Comparison of ENCODE assay signal across 12 mouse cellular contexts in genomic region chr4:137488038-137488437, GRCm38 (mm10). TPM values are rescaled to one million over a fixed set of nuclear protein-coding genes. Genes with fewer than 3 reads are reported as not detected.
DNase-seq lines count a peak whose midpoint lies in the region; ATAC-seq and TF ChIP-seq lines count a peak whose summit lies in the region.
"Had no signal": no experiment of that assay in that cellular context is flagged by ENCODE, and none has a peak within 500 bp of the region (broad histone marks: within the 10 kb centered on the region; RNA-seq: fewer than 3 reads in every experiment).

No protein-coding gene starts in this region.

- peaks cover 63% of the 10 kb centered on the region for H3K4me1 ChIP-seq in liver, embryonic 11.5 days (replicated peaks; ENCODE audit: control insufficient read depth, insufficient read depth, low read length)
- peaks cover 76% of the 10 kb centered on the region for H3K4me1 ChIP-seq in embryonic facial prominence, embryonic 15.5 days
- H3K4me1 ChIP-seq in liver, embryonic 14.5 days (replicated peaks; ENCODE audit: control insufficient read depth in 2 of 2, insufficient read depth in 2 of 2, low read length in 1 of 2): peaks cover 21 to 53% of the 10 kb centered on the region in 2 experiments

- H3K36me3 ChIP-seq in liver, embryonic 11.5 days (ENCODE audit: control insufficient read depth, insufficient read depth, low read length): no peaks in the 10 kb centered on the region
- H3K36me3 ChIP-seq in embryonic facial prominence, embryonic 15.5 days: no peaks in the 10 kb centered on the region
- H3K36me3 ChIP-seq in liver, embryonic 14.5 days (replicated peaks; ENCODE audit: control insufficient read depth, insufficient read depth, low read depth): no peaks in the 10 kb centered on the region
- H3K36me3 ChIP-seq: neural tube, embryonic 12.5 days had no signal

- H3K9me3 ChIP-seq in liver, embryonic 11.5 days (ENCODE audit: control insufficient read depth, low read length): no peaks in the 10 kb centered on the region
- no peaks in the 10 kb centered on the region for H3K9me3 ChIP-seq in embryonic facial prominence, embryonic 15.5 days (replicated peaks)
- H3K9me3 ChIP-seq in liver, embryonic 14.5 days (ENCODE audit: control insufficient read depth, low read length): no peaks in the 10 kb centered on the region
- H3K9me3 ChIP-seq: neural tube, embryonic 12.5 days had no signal

- peak overlapping the region; percentile 20; the same call in 1 of the 2 replicates for H3K9ac ChIP-seq in liver, embryonic 11.5 days (ENCODE audit: low read depth, low read length)
- no peak overlapping the region; the same call in 1 of the 2 replicates for H3K9ac ChIP-seq in embryonic facial prominence, embryonic 15.5 days
- no peak overlapping the region for H3K9ac ChIP-seq in liver, embryonic 14.5 days (replicated peaks)

- no peak for DNase-seq in gastrocnemius, adult 2 months
- DNase-seq in gastrocnemius, postnatal 14 days: no peak
- no peak for DNase-seq in liver, embryonic 11.5 days (ENCODE audit: low spot score)
- DNase-seq in liver: no peak
- DNase-seq in liver, embryonic 14.5 days (ENCODE audit: low read depth in 3 of 3, low spot score in 3 of 3): no peak
- no peak for DNase-seq in natural killer cell, adult 2 months (ENCODE audit: low spot score in 2 of 2)
- DNase-seq in adrenal gland, adult 18-20 months (ENCODE audit: low spot score in 2 of 2): no peak
- DNase-seq: cerebellum, adult 11 months had no signal

- peak overlapping the region; percentile 51 for H3K4me3 ChIP-seq in gastrocnemius, adult 2 months
- peak overlapping the region; percentile 11; the same call in 1 of the 2 replicates for H3K4me3 ChIP-seq in liver, embryonic 11.5 days (ENCODE audit: low read depth, low read length)
- no peak overlapping the region for H3K4me3 ChIP-seq in embryonic facial prominence, embryonic 15.5 days (replicated peaks)
- no peak overlapping the region for H3K4me3 ChIP-seq in liver, embryonic 14.5 days (ENCODE audit: insufficient read depth in 1 of 2, low read depth in 2 of 2, low read length in 2 of 2)
- H3K4me3 ChIP-seq: neural tube, embryonic 12.5 days had no signal

- no peak for ATAC-seq in liver, embryonic 11.5 days (replicated peaks; ENCODE audit: low FRiP score)
- no peak for ATAC-seq in embryonic facial prominence, embryonic 15.5 days (ENCODE audit: insufficient number of reproducible peaks, low FRiP score, low TSS enrichment, low read depth)
- no peak for ATAC-seq in liver, embryonic 14.5 days (ENCODE audit: insufficient read depth)
- ATAC-seq: forebrain, embryonic 16.5 days; inflammation-experienced regulatory T-cells, adult 6 months had no signal

- intact Hi-C loops in gastrocnemius, adult 2 months (cut with DNase I): loop anchor here (5.0 kb wide), 1 partner anchor 41 kb away; no protein-coding TSS in a partner anchor
- intact Hi-C loops in gastrocnemius, postnatal 14 days (cut with DNase I; ENCODE audit: low total_unique reads): no loop called here

- H3K27me3 ChIP-seq in liver, embryonic 11.5 days (replicated peaks; ENCODE audit: control insufficient read depth, insufficient read depth, low read length): no peaks in the 10 kb centered on the region
- no peaks in the 10 kb centered on the region for H3K27me3 ChIP-seq in embryonic facial prominence, embryonic 15.5 days
- no peaks in the 10 kb centered on the region for H3K27me3 ChIP-seq in liver, embryonic 14.5 days (ENCODE audit: control insufficient read depth, insufficient read depth, low read length)
- H3K27me3 ChIP-seq: neural tube, embryonic 12.5 days had no signal

- no peak for TF ChIP-seq CTCF in gastrocnemius, adult 2 months (IDR thresholded peaks at IDR 0.05)
- TF ChIP-seq CTCF in liver, embryonic 14.5 days (IDR thresholded peaks at IDR 0.05; ENCODE audit: low read depth): no peak

- H3K27ac ChIP-seq in gastrocnemius, adult 2 months: peak overlapping the region; percentile 96
- peak overlapping the region; percentile 71 for H3K27ac ChIP-seq in liver, embryonic 11.5 days (ENCODE audit: low read depth, low read length)
- H3K27ac ChIP-seq in embryonic facial prominence, embryonic 15.5 days (replicated peaks): peak overlapping the region; percentile 91
- H3K27ac ChIP-seq in liver, embryonic 14.5 days: no peak overlapping the region
- H3K27ac ChIP-seq: neural tube, embryonic 12.5 days had no signal

- peak overlapping the region; percentile 52 for H3K4me2 ChIP-seq in liver, embryonic 11.5 days
- H3K4me2 ChIP-seq in embryonic facial prominence, embryonic 15.5 days (replicated peaks): peak overlapping the region; percentile 21
- peak overlapping the region; percentile 32 for H3K4me2 ChIP-seq in liver, embryonic 14.5 days (ENCODE audit: low read depth)

- 19% methylated on average over 11 of the region's 11 CpGs for WGBS in liver, embryonic 11.5 days
- 36% methylated on average over 11 of the region's 11 CpGs for WGBS in embryonic facial prominence, embryonic 15.5 days
- WGBS in liver, embryonic 14.5 days (ENCODE audit: insufficient replicate concordance): 20% methylated on average over 11 of the region's 11 CpGs

- TF ChIP-seq EP300 in liver, embryonic 14.5 days (IDR thresholded peaks at IDR 0.05; ENCODE audit: low read depth): no peak

RNA-seq across cellular contexts. Expression of gene Hspg2, which starts 19.5 kb away (rescaled TPM):
- 10 to 100 TPM; 55.2 to 77.5 TPM for total RNA-seq in gastrocnemius, adult 2 months (2021)
- 100 to 1,000 TPM; 193 to 224 TPM for total RNA-seq in gastrocnemius, postnatal 14 days (2021)
- 19.9 and 20.8 TPM in 2 replicates for polyA plus RNA-seq in liver, embryonic 11.5 days (2014; fragmentation: Nextera tagmentation; extraction: Ambion mirVana)
- polyA plus RNA-seq in embryonic facial prominence, embryonic 15.5 days (2015; fragmentation: Nextera tagmentation; extraction: Ambion mirVana): 48.5 and 49.1 TPM in 2 replicates
- polyA plus RNA-seq in liver, embryonic 14.5 days (2012; rRNA removed): 2.4 and 3.3 TPM in 2 replicates
- 4.3 and 5.0 TPM in 2 replicates for polyA plus RNA-seq in liver, embryonic 14.5 days (2014; fragmentation: Nextera tagmentation; extraction: Ambion mirVana)
- total RNA-seq in adrenal gland, adult 18-20 months (2021): 100 to 1,000 TPM in 1 of 2 experiments, 10 to 100 TPM in 1; 79.7 to 122 TPM
- polyA plus RNA-seq: inflammation-experienced regulatory T-cells, adult 6 months had no signal

RNA-seq across cellular contexts. Expression of gene 1700013G24Rik, which starts 35.0 kb away (rescaled TPM):
- total RNA-seq in gastrocnemius, adult 2 months (2021): not detected
- not detected for total RNA-seq in gastrocnemius, postnatal 14 days (2021)
- polyA plus RNA-seq in liver, embryonic 11.5 days (2014; fragmentation: Nextera tagmentation; extraction: Ambion mirVana): not detected in 2 replicates
- polyA plus RNA-seq in embryonic facial prominence, embryonic 15.5 days (2015; fragmentation: Nextera tagmentation; extraction: Ambion mirVana): not detected in 2 replicates
- not detected in 2 replicates for polyA plus RNA-seq in liver, embryonic 14.5 days (2012; rRNA removed)
- not detected in 2 replicates for polyA plus RNA-seq in liver, embryonic 14.5 days (2014; fragmentation: Nextera tagmentation; extraction: Ambion mirVana)
- total RNA-seq in adrenal gland, adult 18-20 months (2021): not detected
- polyA plus RNA-seq: forebrain, embryonic 16.5 days; inflammation-experienced regulatory T-cells, adult 6 months; neural tube, embryonic 12.5 days had no signal

RNA-seq across cellular contexts. Expression of gene Cela3b, which starts 57.7 kb away (rescaled TPM):
- not detected for total RNA-seq in gastrocnemius, adult 2 months (2021)
- total RNA-seq in gastrocnemius, postnatal 14 days (2021): not detected
- not detected in 2 replicates for polyA plus RNA-seq in liver, embryonic 11.5 days (2014; fragmentation: Nextera tagmentation; extraction: Ambion mirVana)
- polyA plus RNA-seq in embryonic facial prominence, embryonic 15.5 days (2015; fragmentation: Nextera tagmentation; extraction: Ambion mirVana): not detected in 2 replicates
- 0.06 TPM in 2 replicates for polyA plus RNA-seq in liver, embryonic 14.5 days (2012; rRNA removed)
- polyA plus RNA-seq in liver, embryonic 14.5 days (2014; fragmentation: Nextera tagmentation; extraction: Ambion mirVana): not detected in 2 replicates
- not detected for total RNA-seq in adrenal gland, adult 18-20 months (2021)
- polyA plus RNA-seq: forebrain, embryonic 16.5 days; inflammation-experienced regulatory T-cells, adult 6 months; neural tube, embryonic 12.5 days had no signal

Comparison
In these comparisons a context has a peak if more than half of its experiments do, and no peak if none do; other contexts are left out.
1. H3K4me3 ChIP-seq: peak in gastrocnemius, adult 2 months (single experiment) and liver, embryonic 11.5 days (single experiment); none in embryonic facial prominence, embryonic 15.5 days (single experiment) and liver, embryonic 14.5 days (0 of 2).
2. Peak in every context shown above with its lines, with median percentiles within 50 percentile points of each other: H3K4me2 ChIP-seq.